Mouse (Mus musculus): Measurements from ENCODE around the gene Igsf8. TPM values are rescaled to one million over a fixed set of nuclear protein-coding genes. Genes with fewer than 3 reads are reported as not detected.
A peak's percentile ranks its signal among the peaks of the same experiment; 100 is the strongest.

Igsf8 gene
- polyA plus RNA-seq, 1 experiment from 2014 or later = 46.1 TPM

GRCm38 (mm10) chr1:172344820-172345219, 83.4 kb downstream of the Igsf8 start:
- Histone ChIP-seq H3K4me1 (replicated peaks) (peaks cover 14% of the 10 kb centered on the region; the same call in 1 of the 2 replicates), H3K9me3 (no peaks in the 10 kb centered on the region), H3K9ac (no peak overlapping the region), H3K4me2 (replicated peaks) (no peak overlapping the region), H3K27ac (no peak overlapping the region), H3K4me3 (replicated peaks) (no peak overlapping the region), H3K27me3 (replicated peaks) (peaks cover 29% of the 10 kb centered on the region), H3K36me3 (no peaks in the 10 kb centered on the region)
- 52% methylated on average over 7 of the region's 7 CpGs for WGBS
- no peak; the same call in 1 of the 2 replicates for ATAC-seq

- no peak for ATAC-seq
- Histone ChIP-seq H3K4me2 (replicated peaks) (no peak overlapping the region), H3K4me3 (replicated peaks) (no peak overlapping the region), H3K4me1 (replicated peaks) (no peaks in the 10 kb centered on the region), H3K27me3 (replicated peaks) (peaks cover 21% of the 10 kb centered on the region), H3K9ac (no peak overlapping the region), H3K36me3 (no peaks in the 10 kb centered on the region), H3K27ac (no peak overlapping the region), H3K9me3 (no peaks in the 10 kb centered on the region)
- WGBS = 82% methylated on average over 10 of the region's 10 CpGs
Observed at GRCm38 (mm10) chr1:172346707-172347106, 85.3 kb downstream of the Igsf8 start.

GRCm38 (mm10) chr1:172347382-172347781, 85.9 kb downstream of the Igsf8 start:
- Histone ChIP-seq H3K27me3 (replicated peaks) (peaks cover 17% of the 10 kb centered on the region), H3K9me3 (no peaks in the 10 kb centered on the region), H3K36me3 (no peaks in the 10 kb centered on the region), H3K4me1 (replicated peaks) (no peaks in the 10 kb centered on the region), H3K4me2 (replicated peaks) (no peak overlapping the region), H3K9ac (no peak overlapping the region), H3K4me3 (replicated peaks) (no peak overlapping the region), H3K27ac (no peak overlapping the region)
- WGBS = 82% methylated on average over 12 of the region's 12 CpGs
- no peak for ATAC-seq

GRCm38 (mm10) chr1:172349504-172349903, 88.1 kb downstream of the Igsf8 start:
- Histone ChIP-seq H3K27ac (no peak overlapping the region), H3K9me3 (no peaks in the 10 kb centered on the region), H3K4me3 (replicated peaks) (no peak overlapping the region), H3K27me3 (replicated peaks) (peaks cover 11% of the 10 kb centered on the region), H3K4me1 (replicated peaks) (no peaks in the 10 kb centered on the region), H3K36me3 (no peaks in the 10 kb centered on the region), H3K9ac (no peak overlapping the region), H3K4me2 (replicated peaks) (no peak overlapping the region)
- no peak for ATAC-seq
- 78% methylated on average over 5 of the region's 5 CpGs for WGBS

- no peak overlapping the region for H3K9ac ChIP-seq
- H3K4me2 ChIP-seq (replicated peaks) = no peak overlapping the region
- peak; percentile 72 for ATAC-seq
Observed at GRCm38 (mm10) chr1:172349916-172350812, 88.7 kb downstream of the Igsf8 start.

GRCm38 (mm10) chr1:172352001-172352400, 90.6 kb downstream of the Igsf8 start:
- no peak for ATAC-seq
- Histone ChIP-seq H3K4me2 (replicated peaks) (no peak overlapping the region), H3K36me3 (no peaks in the 10 kb centered on the region), H3K9ac (no peak overlapping the region), H3K9me3 (no peaks in the 10 kb centered on the region), H3K27me3 (replicated peaks) (peaks cover 11% of the 10 kb centered on the region), H3K4me3 (replicated peaks) (no peak overlapping the region), H3K4me1 (replicated peaks) (no peaks in the 10 kb centered on the region), H3K27ac (no peak overlapping the region)
- 63% methylated on average over 6 of the region's 6 CpGs for WGBS

More at GRCm38 (mm10) chr1:172349916-172350812, 88.7 kb downstream of the Igsf8 start:
- WGBS = 15% methylated on average over 18 of the region's 19 CpGs
- no peaks in the 10 kb centered on the region for H3K4me1 ChIP-seq (replicated peaks)
- H3K4me3 ChIP-seq (replicated peaks) = no peak overlapping the region
- no peaks in the 10 kb centered on the region for H3K36me3 ChIP-seq
- H3K9me3 ChIP-seq = no peaks in the 10 kb centered on the region
- peaks cover 11% of the 10 kb centered on the region for H3K27me3 ChIP-seq (replicated peaks)
- H3K27ac ChIP-seq = no peak overlapping the region

GRCm38 (mm10) chr1:172352453-172352852, 91.0 kb downstream of the Igsf8 start:
- Histone ChIP-seq H3K9me3 (no peaks in the 10 kb centered on the region), H3K4me3 (replicated peaks) (no peak overlapping the region), H3K4me1 (replicated peaks) (no peaks in the 10 kb centered on the region), H3K27ac (no peak overlapping the region), H3K4me2 (replicated peaks) (no peak overlapping the region), H3K9ac (no peak overlapping the region), H3K27me3 (replicated peaks) (peaks cover 11% of the 10 kb centered on the region), H3K36me3 (no peaks in the 10 kb centered on the region)
- no peak for ATAC-seq
- 80% methylated on average over 3 of the region's 3 CpGs for WGBS

GRCm38 (mm10) chr1:172355336-172355735, 93.9 kb downstream of the Igsf8 start:
- H3K4me1 ChIP-seq (replicated peaks) = no peaks in the 10 kb centered on the region
- no peaks in the 10 kb centered on the region for H3K36me3 ChIP-seq
- ATAC-seq = no peak
- H3K4me3 ChIP-seq (replicated peaks) = no peak overlapping the region
- H3K9me3 ChIP-seq = no peaks in the 10 kb centered on the region
- H3K27me3 ChIP-seq (replicated peaks) = peaks cover 11% of the 10 kb centered on the region
- no peak overlapping the region for H3K4me2 ChIP-seq (replicated peaks)
- WGBS = 54% methylated on average over 3 of the region's 3 CpGs
- H3K27ac ChIP-seq = no peak overlapping the region
- H3K9ac ChIP-seq = no peak overlapping the region

GRCm38 (mm10) chr1:172357550-172357949, 96.1 kb downstream of the Igsf8 start:
- 0% methylated on average over 1 of the region's 1 CpGs for WGBS
- no peak overlapping the region for H3K4me2 ChIP-seq (replicated peaks)
- no peak overlapping the region for H3K27ac ChIP-seq
- no peak for ATAC-seq
- no peaks in the 10 kb centered on the region for H3K36me3 ChIP-seq
- H3K27me3 ChIP-seq (replicated peaks) = no peaks in the 10 kb centered on the region
- H3K9ac ChIP-seq = no peak overlapping the region
- no peak overlapping the region for H3K4me3 ChIP-seq (replicated peaks)
- H3K4me1 ChIP-seq (replicated peaks) = no peaks in the 10 kb centered on the region
- no peaks in the 10 kb centered on the region for H3K9me3 ChIP-seq

- Histone ChIP-seq H3K27ac (no peak overlapping the region), H3K9ac (no peak overlapping the region), H3K9me3 (no peaks in the 10 kb centered on the region), H3K4me1 (replicated peaks) (no peaks in the 10 kb centered on the region), H3K4me2 (replicated peaks) (no peak overlapping the region), H3K4me3 (replicated peaks) (no peak overlapping the region), H3K36me3 (no peaks in the 10 kb centered on the region), H3K27me3 (replicated peaks) (no peaks in the 10 kb centered on the region)
- no peak for ATAC-seq
- WGBS = 80% methylated on average over 10 of the region's 10 CpGs
Observed at GRCm38 (mm10) chr1:172358341-172358740, 96.9 kb downstream of the Igsf8 start.

- Histone ChIP-seq H3K9ac (no peak overlapping the region), H3K9me3 (no peaks in the 10 kb centered on the region), H3K4me2 (replicated peaks) (no peak overlapping the region; the same call in 1 of the 2 replicates), H3K27ac (no peak overlapping the region), H3K4me3 (replicated peaks) (no peak overlapping the region), H3K36me3 (no peaks in the 10 kb centered on the region), H3K4me1 (replicated peaks) (no peaks in the 10 kb centered on the region), H3K27me3 (replicated peaks) (no peaks in the 10 kb centered on the region)
- 18% methylated on average over 6 of the region's 6 CpGs for WGBS
- ATAC-seq = no peak
Observed at GRCm38 (mm10) chr1:172364684-172365083, 103.2 kb downstream of the Igsf8 start.

GRCm38 (mm10) chr1:172368768-172369418, 107.5 kb downstream of the Igsf8 start:
- peak; percentile 64 for ATAC-seq
- H3K4me1 ChIP-seq (replicated peaks) = no peaks in the 10 kb centered on the region
- WGBS = 26% methylated on average over 23 of the region's 23 CpGs
- H3K4me2 ChIP-seq (replicated peaks) = peak overlapping the region; percentile 24
- H3K9me3 ChIP-seq = no peaks in the 10 kb centered on the region
- H3K4me3 ChIP-seq (replicated peaks) = no peak overlapping the region
- H3K9ac ChIP-seq = no peak overlapping the region
- H3K27ac ChIP-seq = no peak overlapping the region
- no peaks in the 10 kb centered on the region for H3K27me3 ChIP-seq (replicated peaks)
- H3K36me3 ChIP-seq = no peaks in the 10 kb centered on the region

All from intestine, embryonic 15.5 days (tissue).